Mouse (Mus musculus) cerebellum, postnatal 4 days (tissue): ENCODE measurements at regions not wholly inside any gene's neighbourhood (a gene's known extent, or its start where the extent isn't known, plus 50 kb on each side); places are given as distances from the start of the nearest gene placed in this dataset.
"Not testable (repeated sequence)": the region's sequence is repeated elsewhere in the genome, so short reads cannot be mapped to it uniquely, and the experiment has no call there.

Source experiments
- DNase-seq, 2 experiments: peaks; one replicate each; pipeline ENCODE4 v3.0.0; 2022; ENCODE audit warnings: low spot score in 2 of 2, mixed read lengths in 1 of 2

GRCm38 (mm10) chr14:102204881-102205671 lies 475.3 kb downstream of the Lmo7 start:
- DNase-seq = no peak

- no peak for DNase-seq
These were observed 469.7 kb downstream of the Lmo7 start for GRCm38 (mm10) chr14:102199430-102199829.

DNA sequence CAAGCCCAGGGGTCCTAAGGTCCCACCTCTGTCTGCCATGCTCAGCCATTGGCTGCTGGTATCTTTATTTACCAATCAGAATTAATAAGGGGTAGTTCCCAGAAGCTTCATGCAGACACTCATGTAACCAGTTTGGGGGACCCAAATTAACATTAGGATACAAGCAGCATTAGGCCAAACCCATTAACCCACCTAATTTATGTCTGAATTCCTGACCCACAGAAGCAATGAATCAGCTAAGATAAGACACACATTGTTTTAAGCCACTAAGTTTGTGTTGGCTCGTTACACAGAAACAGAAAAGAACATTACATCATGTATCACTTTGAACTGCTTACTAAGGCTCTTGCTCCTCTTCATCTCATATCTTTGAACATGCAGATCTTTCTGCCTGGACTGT lies 461.0 kb downstream of the Lmo7 start:
- DNase-seq = no peak

GRCm38 (mm10) chr14:102181269-102181668 lies 451.5 kb downstream of the Lmo7 start:
- no peak for DNase-seq

GRCm38 (mm10) chr14:102171775-102172174 lies 442.0 kb downstream of the Lmo7 start:
- DNase-seq = no peak

- DNase-seq = no peak
These were observed 431.8 kb downstream of the Lmo7 start for GRCm38 (mm10) chr14:102161291-102162284.

- not testable (repeated sequence) for DNase-seq
These were observed 420.7 kb downstream of the Lmo7 start for GRCm38 (mm10) chr14:102150410-102150809.

- DNase-seq = no peak
These were observed 413.0 kb downstream of the Lmo7 start for GRCm38 (mm10) chr14:102142720-102143119.

DNA sequence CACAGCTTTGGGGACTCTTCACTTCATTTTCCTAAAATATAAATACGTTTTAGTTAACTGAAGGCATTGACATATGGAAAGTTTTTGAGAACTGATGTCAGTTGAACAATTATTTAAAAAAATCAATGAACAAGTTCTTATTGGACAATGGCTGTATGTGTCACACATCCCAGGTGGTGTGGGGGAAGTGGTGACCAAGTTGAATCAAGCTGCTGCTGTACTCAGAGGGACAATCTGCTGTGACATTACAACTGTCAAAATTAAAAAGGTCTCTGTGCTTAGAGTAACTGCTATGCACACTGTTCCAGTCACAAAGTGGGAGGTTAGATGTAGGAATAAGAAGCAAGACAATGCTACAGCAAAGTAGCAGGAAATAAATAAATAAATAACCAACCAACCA lies 409.2 kb downstream of the Lmo7 start:
- no peak for DNase-seq

GRCm38 (mm10) chr14:102118166-102118565 lies 388.4 kb downstream of the Lmo7 start:
- no peak for DNase-seq

GRCm38 (mm10) chr14:102106165-102106564 lies 376.4 kb downstream of the Lmo7 start:
- DNase-seq = no peak

GRCm38 (mm10) chr14:102094105-102094504 lies 364.3 kb downstream of the Lmo7 start:
- DNase-seq = no peak

GRCm38 (mm10) chr14:102092557-102092956 lies 362.8 kb downstream of the Lmo7 start:
- DNase-seq = no peak

DNA sequence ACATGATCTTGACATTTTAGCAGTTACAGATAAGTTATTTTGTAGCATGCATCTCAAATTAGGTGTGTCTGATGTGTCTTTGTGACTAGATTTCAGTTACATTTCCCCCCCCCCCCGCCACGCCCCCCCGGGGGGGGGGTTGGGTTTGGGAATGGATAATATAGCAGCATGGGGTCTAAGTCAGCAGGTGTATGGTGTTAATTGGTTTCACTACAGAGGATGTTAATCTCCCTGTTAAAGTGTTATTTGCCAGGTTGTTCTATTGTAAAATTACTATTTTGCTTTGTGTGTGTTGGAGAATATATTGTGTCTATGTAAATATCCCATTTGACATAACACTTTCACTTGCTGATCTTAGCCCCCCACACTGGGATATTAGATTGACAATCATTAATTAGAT lies 319.2 kb downstream of the Lmo7 start:
- no peak for DNase-seq

GRCm38 (mm10) chr14:102048485-102048884 lies 318.7 kb downstream of the Lmo7 start:
- no peak for DNase-seq

DNA sequence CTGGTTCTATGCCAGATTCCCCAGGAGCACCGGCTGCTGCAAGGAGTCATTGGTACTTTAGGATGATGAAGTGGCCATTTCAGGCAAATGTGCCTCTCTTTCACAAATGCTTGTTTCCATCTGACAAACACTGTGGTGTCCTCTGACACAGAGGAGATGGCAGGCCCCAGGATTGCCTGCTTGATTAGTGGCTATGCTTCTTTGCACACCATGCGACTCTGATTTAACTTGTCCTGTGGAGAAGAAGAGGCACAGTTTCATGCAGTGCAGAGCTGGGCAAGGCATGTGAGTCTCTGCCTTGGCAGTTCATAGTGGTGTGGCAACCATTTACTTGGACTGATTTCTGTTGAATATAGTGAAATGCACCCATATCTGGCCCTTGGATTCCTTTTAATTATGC lies 308.4 kb downstream of the Lmo7 start:
- no peak for DNase-seq

GRCm38 (mm10) chr14:102037487-102037886 lies 307.7 kb downstream of the Lmo7 start:
- no peak for DNase-seq

DNA sequence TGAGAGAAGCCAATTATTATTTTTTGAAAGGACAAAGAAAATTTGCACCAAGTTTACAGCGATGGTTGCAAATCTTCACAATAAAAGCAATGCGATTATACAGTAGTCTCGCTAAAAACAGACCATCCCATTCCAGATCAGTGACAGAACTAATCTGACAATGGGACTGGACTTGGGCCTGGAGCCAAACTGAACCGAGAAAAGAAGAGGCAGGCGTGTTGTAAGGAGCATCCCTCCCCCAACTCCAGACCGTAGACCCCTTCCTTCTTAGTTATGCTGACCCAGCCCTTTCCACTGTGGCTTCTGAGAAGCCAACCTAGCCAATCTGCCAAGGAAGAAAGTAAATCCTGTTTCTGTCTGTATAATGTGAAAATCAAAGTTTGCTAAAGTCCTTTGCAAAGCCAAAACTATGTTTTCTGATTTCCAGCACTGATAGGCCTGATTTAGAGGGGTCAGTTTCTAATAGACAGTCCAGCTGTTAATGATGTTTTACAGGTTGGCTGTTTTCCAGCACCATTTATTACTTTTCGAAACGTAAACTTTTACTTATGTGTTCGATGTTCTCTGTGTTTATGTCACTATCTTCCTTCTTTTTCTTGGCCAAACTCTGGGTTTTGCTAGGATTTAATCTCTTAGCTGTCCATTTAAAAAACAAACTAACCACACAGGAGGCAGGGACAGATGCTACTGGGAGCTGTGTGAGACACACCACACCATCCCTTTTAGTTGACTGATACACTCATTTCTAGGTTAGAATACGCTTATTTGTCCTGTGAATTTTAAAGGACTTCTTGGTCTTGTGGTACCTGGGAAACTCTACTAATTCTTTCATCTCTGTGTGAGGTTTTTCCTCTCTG lies 301.5 kb downstream of the Lmo7 start:
- DNase-seq = no peak

- no peak for DNase-seq
These were observed 294.9 kb downstream of the Lmo7 start for GRCm38 (mm10) chr14:102024646-102025045.

GRCm38 (mm10) chr14:102020161-102020605 lies 290.4 kb downstream of the Lmo7 start:
- DNase-seq = peak in 1 of 2 experiments; percentile 25

DNA sequence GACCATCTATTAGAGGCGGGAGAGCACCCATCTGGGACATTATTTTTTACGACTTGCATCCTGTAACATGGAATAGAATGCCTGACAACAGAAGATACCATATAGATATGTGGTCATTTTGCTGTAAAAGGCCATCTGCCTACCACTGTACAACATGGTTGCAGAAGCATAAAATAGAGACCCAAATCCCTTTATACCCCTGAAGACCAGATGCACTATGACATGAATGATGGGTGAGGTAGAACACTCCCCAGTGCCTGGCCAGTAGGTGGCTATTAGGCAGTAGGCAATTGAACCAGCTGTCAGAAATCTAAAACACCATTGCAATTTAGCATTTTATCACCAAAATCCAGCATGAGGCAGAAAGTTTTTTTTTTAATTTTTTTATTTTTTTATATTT lies 289.6 kb downstream of the Lmo7 start:
- no peak for DNase-seq

DNA sequence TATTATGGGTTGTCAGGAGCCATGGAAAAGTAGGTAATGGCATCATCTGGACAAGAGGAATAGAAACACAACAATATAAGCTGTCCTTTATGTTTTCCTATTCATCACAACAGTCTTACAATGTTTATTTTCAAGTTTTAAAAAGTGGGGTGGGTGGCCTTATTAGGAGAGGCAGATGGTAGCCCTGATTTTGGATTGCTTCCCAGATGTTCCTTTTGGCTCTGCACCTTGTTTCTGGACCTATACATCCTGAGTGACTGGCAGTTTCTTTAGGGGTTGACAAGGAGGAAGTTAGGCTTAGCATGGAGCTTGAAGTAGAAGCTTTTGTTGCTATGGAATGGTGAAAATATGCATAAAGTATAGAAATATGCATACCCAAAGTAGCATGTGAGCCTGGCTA lies 286.8 kb downstream of the Lmo7 start:
- DNase-seq = no peak
